In the genomic region with DNA sequence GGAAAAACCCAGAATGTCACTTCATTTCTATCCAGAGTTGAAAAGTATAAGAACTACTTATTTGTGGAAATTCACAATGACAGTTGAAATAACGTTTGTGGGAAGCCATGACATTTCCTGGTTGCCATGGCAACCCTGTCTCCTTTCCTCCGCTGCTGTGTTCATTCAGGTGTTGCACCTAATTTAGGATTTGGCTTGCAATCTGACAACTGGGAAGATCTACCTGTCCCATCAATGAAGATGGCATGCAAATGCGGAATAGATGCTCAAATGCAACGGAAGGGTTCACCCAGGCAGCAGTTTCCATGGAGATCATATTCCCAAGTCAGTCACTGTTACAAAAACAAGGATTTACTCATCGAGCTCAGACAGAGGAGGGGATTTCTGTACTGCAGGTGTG, we compare ENCODE assay signal across 13 mouse cellular contexts.
A peak's percentile ranks its signal among the peaks of the same experiment; 100 is the strongest.
DNase-seq lines count a peak whose midpoint lies in the region; ATAC-seq and TF ChIP-seq lines count a peak whose summit lies in the region.
"Had no signal": no experiment of that assay in that cellular context is flagged by ENCODE, and none has a peak within 500 bp of the region (broad histone marks: within the 10 kb centered on the region; RNA-seq: fewer than 3 reads in every experiment).

No protein-coding gene starts in this region.

- H3K27ac ChIP-seq in hindbrain, postnatal 0 days, result peak overlapping the region; percentile 34; the same call in 1 of the 2 replicates
- H3K27ac ChIP-seq: limb, embryonic 10.5 days; midbrain, embryonic 12.5 days had no signal

- no peaks in the 10 kb centered on the region for H3K9me3 ChIP-seq in hindbrain, postnatal 0 days (ENCODE audit: low read length)
- H3K9me3 ChIP-seq: limb, embryonic 10.5 days; midbrain, embryonic 12.5 days had no signal

- no peak overlapping the region for H3K9ac ChIP-seq in hindbrain, postnatal 0 days (replicated peaks; ENCODE audit: low read length)
- H3K9ac ChIP-seq: midbrain, embryonic 12.5 days had no signal

- no peak overlapping the region for H3K4me3 ChIP-seq in hindbrain, postnatal 0 days (ENCODE audit: low read length)
- H3K4me3 ChIP-seq: limb, embryonic 10.5 days; midbrain, embryonic 12.5 days had no signal

- DNase-seq in layer of hippocampus, adult 18-20 months (ENCODE audit: low spot score in 2 of 2), result peak; percentile 7 to 33
- DNase-seq in layer of hippocampus, postnatal 25 days (ENCODE audit: extremely low spot score in 1 of 2, low spot score in 1 of 2), result no peak
- peak; percentile 69 for DNase-seq in brain, adult 2 months (ENCODE audit: low read depth, low spot score)
- DNase-seq in hindbrain, postnatal 0 days (ENCODE audit: low spot score), result peak; percentile 72
- peak; percentile 5 for DNase-seq in right cerebral cortex, postnatal 25 days
- DNase-seq in lung, postnatal 4 days, result no peak
- DNase-seq in spleen, adult 12 weeks (ENCODE audit: low spot score), result no peak
- DNase-seq: gastrocnemius, postnatal 14 days; heart, postnatal 10 days; lung, adult 18-20 months had no signal

- H3K4me1 ChIP-seq in hindbrain, postnatal 0 days (ENCODE audit: insufficient read depth, low read length), result no peaks in the 10 kb centered on the region
- H3K4me1 ChIP-seq: limb, embryonic 10.5 days; midbrain, embryonic 12.5 days had no signal

- ATAC-seq in hindbrain, postnatal 0 days, result no peak
- ATAC-seq: activated CD4-positive, CD25-positive, alpha-beta regulatory T cell, adult 4 months had no signal

- WGBS in hindbrain, postnatal 0 days, result 43% methylated on average over 5 of the region's 5 CpGs

- TF ChIP-seq CTCF in hindbrain, postnatal 0 days (IDR thresholded peaks at IDR 0.05; ENCODE audit: low read depth), result no peak

- H3K4me2 ChIP-seq in hindbrain, postnatal 0 days (ENCODE audit: low read depth, low read length), result no peak overlapping the region
- H3K4me2 ChIP-seq: midbrain, embryonic 12.5 days had no signal

- H3K27me3 ChIP-seq in hindbrain, postnatal 0 days (ENCODE audit: insufficient read depth, low read length), result no peaks in the 10 kb centered on the region
- H3K27me3 ChIP-seq: midbrain, embryonic 12.5 days had no signal

- no peaks in the 10 kb centered on the region for H3K36me3 ChIP-seq in hindbrain, postnatal 0 days (ENCODE audit: insufficient read depth, low read length)
- H3K36me3 ChIP-seq: limb, embryonic 10.5 days; midbrain, embryonic 12.5 days had no signal

Comparison
In these comparisons a context has a peak if more than half of its experiments do, and no peak if none do; other contexts are left out.
1. DNase-seq: peak in layer of hippocampus, adult 18-20 months (2 of 2), brain, adult 2 months (single experiment), hindbrain, postnatal 0 days (single experiment) and right cerebral cortex, postnatal 25 days (single experiment); none in layer of hippocampus, postnatal 25 days (0 of 2), lung, postnatal 4 days (0 of 2) and spleen, adult 12 weeks (single experiment).